Mouse (Mus musculus) 3T3-L1 (cell line): ENCODE data around the gene Gm43064.
A peak's percentile ranks its signal among the peaks of the same experiment; 100 is the strongest.
"Not testable (repeated sequence)": the region's sequence is repeated elsewhere in the genome, so short reads cannot be mapped to it uniquely, and the experiment has no call there.

Experiments
- DNase-seq: peaks from one replicate; pipeline ENCODE4 v3.0.0-alpha.2; 2015; ENCODE audit warnings: low read depth, low spot score

The Gm43064 gene

GRCm38 (mm10) chr3:103799507-103799906 is 9.9 kb upstream of the Gm43064 start:
- DNase-seq, result no peak

- peak; percentile 24 for DNase-seq
Measured at GRCm38 (mm10) chr3:103801631-103802531, 7.5 kb upstream of the Gm43064 start.

GRCm38 (mm10) chr3:103802861-103803260 is 6.5 kb upstream of the Gm43064 start:
- no peak for DNase-seq

- no peak for DNase-seq
Measured at GRCm38 (mm10) chr3:103805671-103806070, 3.7 kb upstream of the Gm43064 start.

GRCm38 (mm10) chr3:103809799-103810150 is 402 bp downstream of the Gm43064 start:
- no peak for DNase-seq

GRCm38 (mm10) chr3:103810967-103811366 is 1.6 kb downstream of the Gm43064 start:
- no peak for DNase-seq

- DNase-seq, result no peak
Measured at GRCm38 (mm10) chr3:103827548-103827947, 18.2 kb downstream of the Gm43064 start.

- no peak for DNase-seq
Measured at GRCm38 (mm10) chr3:103829036-103829435, 19.7 kb downstream of the Gm43064 start.

- DNase-seq, result peak; percentile 91
Measured at GRCm38 (mm10) chr3:103830681-103831080, 21.3 kb downstream of the Gm43064 start.

GRCm38 (mm10) chr3:103831146-103831545 is 21.8 kb downstream of the Gm43064 start:
- no peak for DNase-seq

- no peak for DNase-seq
Measured at GRCm38 (mm10) chr3:103832426-103832825, 23.1 kb downstream of the Gm43064 start, which contains the start of gene Bcl2l15. Bcl2l15 (plus strand) TSS chr3:103832601.

- no peak for DNase-seq
Measured at GRCm38 (mm10) chr3:103834001-103834400, 24.6 kb downstream of the Gm43064 start.

GRCm38 (mm10) chr3:103835272-103835950 is 26.0 kb downstream of the Gm43064 start:
- peak; percentile 58 for DNase-seq

GRCm38 (mm10) chr3:103835951-103836310 is 26.6 kb downstream of the Gm43064 start:
- no peak for DNase-seq

GRCm38 (mm10) chr3:103836453-103836852 is 27.1 kb downstream of the Gm43064 start:
- DNase-seq, result no peak

- no peak for DNase-seq
Measured at GRCm38 (mm10) chr3:103839711-103840110, 30.3 kb downstream of the Gm43064 start.

GRCm38 (mm10) chr3:103840195-103840594 is 30.8 kb downstream of the Gm43064 start:
- DNase-seq, result not testable (repeated sequence)

- DNase-seq, result not testable (repeated sequence)
Measured at GRCm38 (mm10) chr3:103840946-103841345, 31.6 kb downstream of the Gm43064 start.

- no peak for DNase-seq
Measured at GRCm38 (mm10) chr3:103850644-103851363, 41.4 kb downstream of the Gm43064 start.

GRCm38 (mm10) chr3:103851481-103851880 is 42.1 kb downstream of the Gm43064 start:
- no peak for DNase-seq

- DNase-seq, result no peak
Measured at GRCm38 (mm10) chr3:103851882-103852281, 42.5 kb downstream of the Gm43064 start.
